Mouse (Mus musculus): ENCODE measurements around the gene Hist1h2bc. TPM values are rescaled to one million over a fixed set of nuclear protein-coding genes. Genes with fewer than 3 reads are reported as not detected.
"Not testable (repeated sequence)": the region's sequence is repeated elsewhere in the genome, so short reads cannot be mapped to it uniquely, and the experiment has no call there.

The Hist1h2bc gene
- polyA plus RNA-seq, 1 experiment, result 42.9 TPM

- peak overlapping the region; percentile 69 for H3K27ac ChIP-seq (ENCODE audit: control insufficient read depth, insufficient read depth, low read depth, low read length, poor library complexity)
Observed at GRCm38 (mm10) chr13:23717176-23717575, 33.2 kb downstream of the Hist1h2bc start.

GRCm38 (mm10) chr13:23717593-23718245, 33.7 kb downstream of the Hist1h2bc start:
- 19% methylated on average over 2 of the region's 2 CpGs for WGBS
- not testable (repeated sequence) for H3K4me1 ChIP-seq (ENCODE audit: control insufficient read depth, insufficient read depth, low read length); H3K4me3 ChIP-seq (replicated peaks; ENCODE audit: control insufficient read depth, low read depth, low read length)
- peak overlapping the region; percentile 69; the same call in 1 of the 2 replicates for H3K27ac ChIP-seq (ENCODE audit: control insufficient read depth, insufficient read depth, low read depth, low read length, poor library complexity)

More at GRCm38 (mm10) chr13:23717176-23717575, 33.2 kb downstream of the Hist1h2bc start:
- WGBS, result 62% methylated on average over 11 of the region's 11 CpGs
- Histone ChIP-seq H3K4me3 (replicated peaks; ENCODE audit: control insufficient read depth, low read depth, low read length) (no peak overlapping the region), H3K4me1 (ENCODE audit: control insufficient read depth, insufficient read depth, low read length) (no peaks in the 10 kb centered on the region; the same call in 1 of the 2 replicates)
- TF ChIP-seq POLR2A (IDR thresholded peaks at IDR 0.05; ENCODE audit: borderline replicate concordance, control insufficient read depth, low read depth, low read length) (no peak), CTCF (IDR thresholded peaks at IDR 0.05; ENCODE audit: control insufficient read depth, insufficient read depth, low read length) (no peak)

- no peak overlapping the region for H3K4me3 ChIP-seq (replicated peaks; ENCODE audit: control insufficient read depth, low read depth, low read length)
- 74% methylated on average over 4 of the region's 4 CpGs for WGBS
- TF ChIP-seq CTCF (IDR thresholded peaks at IDR 0.05; ENCODE audit: control insufficient read depth, insufficient read depth, low read length), result no peak
- TF ChIP-seq POLR2A (IDR thresholded peaks at IDR 0.05; ENCODE audit: borderline replicate concordance, control insufficient read depth, low read depth, low read length), result no peak
- H3K4me1 ChIP-seq (ENCODE audit: control insufficient read depth, insufficient read depth, low read length), result peaks cover 4% of the 10 kb centered on the region; the same call in 1 of the 2 replicates
- no peak overlapping the region for H3K27ac ChIP-seq (ENCODE audit: control insufficient read depth, insufficient read depth, low read depth, low read length, poor library complexity)
Observed at GRCm38 (mm10) chr13:23724239-23724638, 40.2 kb downstream of the Hist1h2bc start.

- Histone ChIP-seq H3K4me3 (replicated peaks; ENCODE audit: control insufficient read depth, low read depth, low read length) (no peak overlapping the region), H3K4me1 (ENCODE audit: control insufficient read depth, insufficient read depth, low read length) (peaks cover 6% of the 10 kb centered on the region; the same call in 1 of the 2 replicates), H3K27ac (ENCODE audit: control insufficient read depth, insufficient read depth, low read depth, low read length, poor library complexity) (no peak overlapping the region)
- TF ChIP-seq POLR2A (IDR thresholded peaks at IDR 0.05; ENCODE audit: borderline replicate concordance, control insufficient read depth, low read depth, low read length) (no peak), CTCF (IDR thresholded peaks at IDR 0.05; ENCODE audit: control insufficient read depth, insufficient read depth, low read length) (no peak)
- WGBS, result 40% methylated on average over 1 of the region's 1 CpGs
Observed at GRCm38 (mm10) chr13:23725213-23725612, 41.2 kb downstream of the Hist1h2bc start.

- Histone ChIP-seq H3K27ac (ENCODE audit: control insufficient read depth, insufficient read depth, low read depth, low read length, poor library complexity) (peak overlapping the region; percentile 65), H3K4me1 (ENCODE audit: control insufficient read depth, insufficient read depth, low read length) (peaks cover 6% of the 10 kb centered on the region; the same call in 1 of the 2 replicates), H3K4me3 (replicated peaks; ENCODE audit: control insufficient read depth, low read depth, low read length) (no peak overlapping the region)
- TF ChIP-seq CTCF (IDR thresholded peaks at IDR 0.05; ENCODE audit: control insufficient read depth, insufficient read depth, low read length) (no peak), POLR2A (IDR thresholded peaks at IDR 0.05; ENCODE audit: borderline replicate concordance, control insufficient read depth, low read depth, low read length) (no peak)
- 57% methylated on average over 18 of the region's 18 CpGs for WGBS
Observed at GRCm38 (mm10) chr13:23728472-23729191, 44.6 kb downstream of the Hist1h2bc start.

GRCm38 (mm10) chr13:23729192-23729525, 45.2 kb downstream of the Hist1h2bc start:
- WGBS, result 10% methylated on average over 9 of the region's 9 CpGs
- TF ChIP-seq POLR2A (IDR thresholded peaks at IDR 0.05; ENCODE audit: borderline replicate concordance, control insufficient read depth, low read depth, low read length), result no peak
- TF ChIP-seq CTCF (IDR thresholded peaks at IDR 0.05; ENCODE audit: control insufficient read depth, insufficient read depth, low read length), result no peak

GRCm38 (mm10) chr13:23729706-23730105, 45.7 kb downstream of the Hist1h2bc start:
- WGBS, result 87% methylated on average over 5 of the region's 5 CpGs
- Histone ChIP-seq H3K4me3 (replicated peaks; ENCODE audit: control insufficient read depth, low read depth, low read length) (no peak overlapping the region), H3K4me1 (ENCODE audit: control insufficient read depth, insufficient read depth, low read length) (peaks cover 6% of the 10 kb centered on the region; the same call in 1 of the 2 replicates), H3K27ac (ENCODE audit: control insufficient read depth, insufficient read depth, low read depth, low read length, poor library complexity) (no peak overlapping the region; the same call in 1 of the 2 replicates)
- no peak for TF ChIP-seq POLR2A (IDR thresholded peaks at IDR 0.05; ENCODE audit: borderline replicate concordance, control insufficient read depth, low read depth, low read length)
- no peak for TF ChIP-seq CTCF (IDR thresholded peaks at IDR 0.05; ENCODE audit: control insufficient read depth, insufficient read depth, low read length)

More at GRCm38 (mm10) chr13:23729192-23729525, 45.2 kb downstream of the Hist1h2bc start:
- Histone ChIP-seq H3K4me1 (ENCODE audit: control insufficient read depth, insufficient read depth, low read length) (peaks cover 6% of the 10 kb centered on the region; the same call in 1 of the 2 replicates), H3K27ac (ENCODE audit: control insufficient read depth, insufficient read depth, low read depth, low read length, poor library complexity) (peak overlapping the region; percentile 65), H3K4me3 (replicated peaks; ENCODE audit: control insufficient read depth, low read depth, low read length) (no peak overlapping the region)

GRCm38 (mm10) chr13:23730479-23730878, 46.5 kb downstream of the Hist1h2bc start:
- WGBS, result 56% methylated on average over 8 of the region's 8 CpGs
- no peak overlapping the region for H3K27ac ChIP-seq (ENCODE audit: control insufficient read depth, insufficient read depth, low read depth, low read length, poor library complexity)
- H3K4me3 ChIP-seq (replicated peaks; ENCODE audit: control insufficient read depth, low read depth, low read length), result no peak overlapping the region
- TF ChIP-seq POLR2A (IDR thresholded peaks at IDR 0.05; ENCODE audit: borderline replicate concordance, control insufficient read depth, low read depth, low read length), result no peak
- peaks cover 6% of the 10 kb centered on the region; the same call in 1 of the 2 replicates for H3K4me1 ChIP-seq (ENCODE audit: control insufficient read depth, insufficient read depth, low read length)

Measured in bone marrow, adult 2 months (tissue).